Mouse (Mus musculus): ENCODE measurements around the gene Gas7.

DNA sequence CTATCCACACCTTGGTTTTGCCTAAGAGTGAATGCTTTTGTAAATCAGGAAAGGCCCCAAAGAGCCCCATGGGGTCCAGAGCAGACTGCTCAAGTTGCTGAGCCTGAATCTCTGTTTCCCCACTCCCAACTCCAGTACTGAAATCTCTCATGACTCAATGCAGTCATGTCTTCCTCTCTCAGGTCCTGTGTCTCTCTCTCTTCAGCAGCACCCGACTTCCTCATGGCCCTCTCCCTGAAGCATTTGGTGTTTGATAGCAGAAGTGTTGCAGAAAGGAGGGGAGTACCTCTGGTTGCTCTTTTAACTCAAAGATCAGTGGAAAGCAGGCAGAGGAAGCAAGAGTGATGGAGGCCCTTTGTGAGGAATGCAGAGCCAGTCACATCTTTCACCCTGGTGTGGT lies 25.4 kb upstream of the Gas7 start:
- no peak for TF ChIP-seq CTCF (IDR thresholded peaks at IDR 0.05; ENCODE audit: control insufficient read depth, insufficient read depth, insufficient replicate concordance, low read depth, low read length)
- TF ChIP-seq POLR2A (IDR thresholded peaks at IDR 0.05; ENCODE audit: control insufficient read depth, low read depth, low read length) = no peak
